Mouse (Mus musculus): ENCODE data around the gene Ctdsp2. TPM values are rescaled to one million over a fixed set of nuclear protein-coding genes. Genes with fewer than 3 reads are reported as not detected.

Gene Ctdsp2
- polyA plus RNA-seq, 1 experiment from 2014 or later = 12.0 TPM

DNA sequence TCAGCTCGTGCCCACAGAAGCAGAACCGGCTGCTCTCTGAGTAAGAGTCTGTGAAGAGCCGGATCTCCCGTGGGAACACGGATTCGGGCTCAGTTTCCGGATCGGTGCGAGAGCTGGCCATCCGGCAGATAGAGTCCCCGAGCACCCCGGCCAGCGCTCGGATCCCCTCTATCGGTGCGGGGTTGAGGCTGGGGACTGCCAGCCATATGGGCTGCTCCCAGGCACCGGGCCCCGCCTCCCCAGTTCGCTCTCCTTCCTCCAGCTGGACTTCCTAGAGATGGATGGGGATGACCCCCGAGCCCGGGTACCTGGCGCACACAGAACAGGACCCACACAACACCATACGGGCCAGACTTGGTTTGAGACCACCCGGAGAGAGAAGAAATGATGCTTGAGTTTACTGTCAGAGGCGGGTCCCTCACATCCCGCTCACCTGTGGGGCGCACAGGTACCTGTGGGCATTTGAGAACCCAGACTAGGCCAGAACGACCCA, 62.8 kb downstream of the Ctdsp2 start, which contains the start of the genes Mettl1 and Eef1akmt3:
Mettl1 (plus strand) TSS at position 141 of the 493 bp plus-strand sequence.
Eef1akmt3 (minus strand) TSS at position 240 of the 493 bp plus-strand sequence.
- no peaks in the 10 kb centered on the region for H3K36me3 ChIP-seq (ENCODE audit: control insufficient read depth, insufficient read depth, low read length)
- H3K27me3 ChIP-seq (ENCODE audit: control insufficient read depth, insufficient read depth, low read depth, low read length) = peaks cover 4% of the 10 kb centered on the region
- peak within 1 kb of the TSS; percentile 63 for H3K27ac ChIP-seq (ENCODE audit: low read length)
- H3K4me3 ChIP-seq (ENCODE audit: low read depth, low read length) = peak within 1 kb of the TSS; percentile 91
- peaks cover 12% of the 10 kb centered on the region for H3K4me1 ChIP-seq (ENCODE audit: control insufficient read depth, insufficient read depth, low read length)
- ATAC-seq = peak; percentile 80
- H3K9ac ChIP-seq (ENCODE audit: low read depth, low read length) = peak within 1 kb of the TSS; percentile 79
- WGBS = under 1% methylated on average over 28 of the region's 28 CpGs
- peak within 1 kb of the TSS; percentile 97 for H3K4me2 ChIP-seq (ENCODE audit: low read length)
- no peaks in the 10 kb centered on the region for H3K9me3 ChIP-seq (replicated peaks; ENCODE audit: control insufficient read depth, low read length, poor library complexity, severe bottlenecking)

DNA sequence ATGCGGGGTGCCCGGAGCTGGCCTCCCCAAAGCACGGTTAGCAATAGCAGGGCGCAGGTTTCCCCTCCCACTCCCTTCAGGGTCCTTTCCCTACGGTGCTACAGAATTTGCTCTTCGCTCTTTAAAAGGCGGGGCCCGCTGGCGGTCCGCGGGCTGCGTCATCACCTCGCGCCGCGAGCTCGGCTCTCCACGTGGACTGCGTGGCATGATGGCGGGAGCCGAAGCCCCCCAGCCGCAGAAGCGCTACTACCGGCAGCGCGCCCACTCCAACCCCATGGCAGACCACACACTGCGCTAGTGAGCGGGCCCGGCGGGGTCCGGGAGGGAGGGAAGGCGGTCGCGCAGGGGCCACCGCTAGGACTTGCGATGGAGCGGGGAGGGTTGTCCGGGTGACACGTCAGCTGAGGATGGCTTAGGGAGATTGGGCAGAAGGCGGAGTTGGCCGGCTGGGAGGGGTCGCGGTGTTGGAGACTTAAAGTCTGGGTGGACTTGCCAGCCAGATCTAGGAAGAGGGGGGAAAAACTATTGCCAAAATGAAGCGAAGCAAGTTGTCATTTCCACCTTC, 63.3 kb downstream of the Ctdsp2 start:
- WGBS = under 1% methylated on average over 44 of the region's 44 CpGs
- Histone ChIP-seq H3K4me1 (ENCODE audit: control insufficient read depth, insufficient read depth, low read length) (peaks cover 12% of the 10 kb centered on the region), H3K36me3 (ENCODE audit: control insufficient read depth, insufficient read depth, low read length) (no peaks in the 10 kb centered on the region), H3K9ac (ENCODE audit: low read depth, low read length) (peak overlapping the region; percentile 79), H3K4me3 (ENCODE audit: low read depth, low read length) (peak overlapping the region; percentile 91), H3K27ac (ENCODE audit: low read length) (peak overlapping the region; percentile 63), H3K9me3 (replicated peaks; ENCODE audit: control insufficient read depth, low read length, poor library complexity, severe bottlenecking) (no peaks in the 10 kb centered on the region), H3K27me3 (ENCODE audit: control insufficient read depth, insufficient read depth, low read depth, low read length) (peaks cover 4% of the 10 kb centered on the region), H3K4me2 (ENCODE audit: low read length) (peak overlapping the region; percentile 97)
- ATAC-seq = peak; percentile 87

DNA sequence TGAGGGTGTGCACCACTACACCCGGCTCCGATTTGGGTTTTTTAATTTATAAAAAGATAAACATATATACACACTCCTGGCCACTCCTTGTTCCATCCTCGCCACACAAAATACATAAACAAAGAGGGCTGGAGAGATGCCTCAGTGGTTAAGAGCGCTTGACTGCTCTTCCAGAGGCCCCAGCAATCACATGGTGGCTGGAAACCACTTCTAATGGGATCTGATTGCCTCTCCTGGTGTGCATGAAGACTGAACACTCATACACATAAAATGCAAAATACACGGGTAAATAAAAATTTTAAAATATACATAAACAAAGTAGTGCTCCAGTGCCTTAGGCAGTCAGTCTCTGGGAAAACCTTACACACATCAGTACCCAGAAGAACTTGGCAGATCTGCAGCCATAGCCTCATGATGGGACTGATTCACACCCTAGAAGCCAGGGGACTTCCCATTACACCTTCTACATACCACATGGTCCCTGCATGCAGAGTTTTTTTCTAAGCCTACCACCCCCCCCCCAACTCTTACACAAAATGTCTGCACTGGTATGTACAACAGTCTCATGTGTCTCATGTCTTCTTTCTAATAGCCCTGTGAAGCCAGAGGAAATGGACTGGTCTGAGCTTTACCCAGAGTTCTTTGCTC, 64.1 kb downstream of the Ctdsp2 start:
- peaks cover 12% of the 10 kb centered on the region for H3K4me1 ChIP-seq (ENCODE audit: control insufficient read depth, insufficient read depth, low read length)
- H3K9me3 ChIP-seq (replicated peaks; ENCODE audit: control insufficient read depth, low read length, poor library complexity, severe bottlenecking) = no peaks in the 10 kb centered on the region
- H3K36me3 ChIP-seq (ENCODE audit: control insufficient read depth, insufficient read depth, low read length) = no peaks in the 10 kb centered on the region
- no peak overlapping the region for H3K27ac ChIP-seq (ENCODE audit: low read length)
- peak overlapping the region; percentile 79 for H3K9ac ChIP-seq (ENCODE audit: low read depth, low read length)
- WGBS = 18% methylated on average over 5 of the region's 5 CpGs
- ATAC-seq = no peak
- peaks cover 6% of the 10 kb centered on the region for H3K27me3 ChIP-seq (ENCODE audit: control insufficient read depth, insufficient read depth, low read depth, low read length)
- H3K4me2 ChIP-seq (ENCODE audit: low read length) = peak overlapping the region; percentile 97
- peak overlapping the region; percentile 91 for H3K4me3 ChIP-seq (ENCODE audit: low read depth, low read length)

DNA sequence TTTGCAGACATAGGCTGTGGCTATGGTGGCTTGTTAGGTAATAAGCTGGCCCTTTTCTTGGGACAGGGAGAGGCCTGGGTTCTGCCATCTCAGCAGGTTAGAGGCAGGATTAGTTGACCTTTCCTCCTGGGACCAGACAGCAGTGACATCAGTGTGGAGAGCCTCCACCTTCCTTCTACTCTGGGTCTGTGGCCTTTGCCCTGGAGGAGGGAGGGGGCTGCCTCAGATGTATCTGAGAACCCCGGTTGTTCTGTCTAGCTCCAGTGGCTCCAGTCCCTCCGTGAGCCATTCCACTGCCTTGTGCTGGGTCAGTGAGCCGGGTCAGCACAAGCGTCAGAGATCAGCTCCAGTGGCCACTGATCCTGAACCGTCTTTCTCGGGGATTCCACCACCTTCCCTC, 64.7 kb downstream of the Ctdsp2 start:
- no peaks in the 10 kb centered on the region for H3K9me3 ChIP-seq (replicated peaks; ENCODE audit: control insufficient read depth, low read length, poor library complexity, severe bottlenecking)

GRCm38 (mm10) chr10:127047954-127048353, 69.4 kb downstream of the Ctdsp2 start, which contains the start of gene Cyp27b1:
Gene Cyp27b1 (plus strand): TSS chr10:127048250.
- 31% methylated on average over 5 of the region's 5 CpGs for WGBS
- peaks cover 43% of the 10 kb centered on the region for H3K27me3 ChIP-seq (ENCODE audit: control insufficient read depth, insufficient read depth, low read depth, low read length)
- H3K4me2 ChIP-seq (ENCODE audit: low read length) = no peak within 1 kb of the TSS
- no peak for ATAC-seq
- peaks cover 4% of the 10 kb centered on the region; the same call in 1 of the 2 replicates for H3K4me1 ChIP-seq (ENCODE audit: control insufficient read depth, insufficient read depth, low read length)
- H3K36me3 ChIP-seq (ENCODE audit: control insufficient read depth, insufficient read depth, low read length) = no peaks in the 10 kb centered on the region
- H3K4me3 ChIP-seq (ENCODE audit: low read depth, low read length) = no peak within 1 kb of the TSS
- H3K9ac ChIP-seq (ENCODE audit: low read depth, low read length) = 0 out of 2 replicates have a peak within 1 kb of the TSS, but pooled peaks have one; percentile 21
- H3K27ac ChIP-seq (ENCODE audit: low read length) = no peak within 1 kb of the TSS
- H3K9me3 ChIP-seq (replicated peaks; ENCODE audit: control insufficient read depth, low read length, poor library complexity, severe bottlenecking) = no peaks in the 10 kb centered on the region

More for the DNA sequence above, 64.7 kb downstream of the Ctdsp2 start:
- peaks cover 12% of the 10 kb centered on the region for H3K4me1 ChIP-seq (ENCODE audit: control insufficient read depth, insufficient read depth, low read length)
- no peak for ATAC-seq
- no peak overlapping the region for H3K4me3 ChIP-seq (ENCODE audit: low read depth, low read length)
- H3K27ac ChIP-seq (ENCODE audit: low read length) = no peak overlapping the region
- peaks cover 12% of the 10 kb centered on the region for H3K27me3 ChIP-seq (ENCODE audit: control insufficient read depth, insufficient read depth, low read depth, low read length)
- no peak overlapping the region for H3K9ac ChIP-seq (ENCODE audit: low read depth, low read length)
- no peaks in the 10 kb centered on the region for H3K36me3 ChIP-seq (ENCODE audit: control insufficient read depth, insufficient read depth, low read length)
- H3K4me2 ChIP-seq (ENCODE audit: low read length) = no peak overlapping the region
- WGBS = 52% methylated on average over 6 of the region's 6 CpGs

DNA sequence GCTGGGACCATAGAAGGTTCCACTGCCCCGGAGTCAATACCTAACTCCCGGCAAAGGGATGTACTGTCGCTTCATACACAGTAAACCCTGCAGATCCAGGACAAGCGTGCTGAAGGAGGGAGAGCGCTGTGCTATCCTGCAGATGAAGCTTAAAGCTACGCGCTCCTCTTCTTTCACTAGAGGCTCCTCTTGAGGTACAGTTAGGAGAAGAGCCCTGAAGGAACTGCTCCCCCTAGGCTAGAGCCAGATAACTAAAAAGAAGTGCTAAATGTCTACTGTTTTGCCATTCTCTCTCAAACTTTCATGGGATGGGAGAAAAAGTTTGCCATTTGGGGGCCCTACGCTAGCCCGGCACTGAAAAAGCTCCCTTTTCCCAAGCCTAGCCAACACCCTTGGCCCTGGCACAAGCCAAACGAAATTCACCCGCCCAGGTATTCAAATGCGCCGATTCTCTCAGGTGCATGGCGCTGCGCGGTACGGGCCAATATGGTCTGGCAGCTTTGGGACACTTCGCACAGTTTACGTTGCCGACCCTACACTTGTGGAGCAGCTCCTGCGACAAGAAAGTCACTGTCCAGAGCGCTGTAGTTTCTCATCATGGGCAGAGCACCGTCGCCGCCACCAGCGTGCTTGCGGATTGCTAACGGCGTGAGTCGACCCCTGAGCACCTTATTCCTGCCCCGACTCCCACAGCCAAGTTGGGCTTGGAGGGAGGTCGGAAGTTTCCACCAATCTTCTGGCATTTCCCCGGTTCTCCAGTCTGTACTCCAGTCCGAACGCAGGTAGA, 70.3 kb downstream of the Ctdsp2 start:
- no peaks in the 10 kb centered on the region for H3K9me3 ChIP-seq (replicated peaks; ENCODE audit: control insufficient read depth, low read length, poor library complexity, severe bottlenecking)
- H3K27ac ChIP-seq (ENCODE audit: low read length) = no peak overlapping the region
- WGBS = 5% methylated on average over 35 of the region's 35 CpGs
- H3K36me3 ChIP-seq (ENCODE audit: control insufficient read depth, insufficient read depth, low read length) = no peaks in the 10 kb centered on the region
- H3K27me3 ChIP-seq (ENCODE audit: control insufficient read depth, insufficient read depth, low read depth, low read length) = peaks cover 43% of the 10 kb centered on the region
- peaks cover 4% of the 10 kb centered on the region; the same call in 1 of the 2 replicates for H3K4me1 ChIP-seq (ENCODE audit: control insufficient read depth, insufficient read depth, low read length)
- 0 out of 2 replicates have a peak overlapping the region, but pooled peaks have one; percentile 21 for H3K9ac ChIP-seq (ENCODE audit: low read depth, low read length)
- ATAC-seq = no peak
- H3K4me2 ChIP-seq (ENCODE audit: low read length) = no peak overlapping the region
- no peak overlapping the region for H3K4me3 ChIP-seq (ENCODE audit: low read depth, low read length)

MicroRNA genes within 50 kb of the gene (microRNA counts, 519-probe panel; counts per million panel counts)
- microRNA mmu-miR-26a (2,187 counts per million, percentile 62 among the panel's probes with 10 or more counts), microRNA mmu-miR-546 (386 counts per million, percentile 18 among the panel's probes with 10 or more counts)

Small RNA genes within 50 kb of the gene (microRNA-seq; reads per million reads assigned to microRNA genes)
- 26.9 reads per million, percentile 41 among the genes with 10 or more reads in this experiment for gene Mir26a-2
- gene Mir546 = not detected

Other genes starting within 250 kb of the Ctdsp2 start
- 13.4 and 15.6 TPM in 2 replicates for gene Atp23, start 77.4 kb upstream of the Ctdsp2 start, polyA plus RNA-seq (2015; fragmentation: Nextera tagmentation; extraction: Ambion mirVana)
- gene Avil, start 22.0 kb downstream of the Ctdsp2 start, polyA plus RNA-seq (2015; fragmentation: Nextera tagmentation; extraction: Ambion mirVana) = 1.7 and 2.8 TPM in 2 replicates
- 61.4 and 67.7 TPM in 2 replicates for gene Tsfm, start 52.1 kb downstream of the Ctdsp2 start, polyA plus RNA-seq (2015; fragmentation: Nextera tagmentation; extraction: Ambion mirVana)
- 20.1 TPM in 2 replicates for gene Mettl1, start 62.7 kb downstream of the Ctdsp2 start, polyA plus RNA-seq (2015; fragmentation: Nextera tagmentation; extraction: Ambion mirVana)
- gene Eef1akmt3, start 62.8 kb downstream of the Ctdsp2 start, polyA plus RNA-seq (2015; fragmentation: Nextera tagmentation; extraction: Ambion mirVana) = 0.21 and 0.22 TPM in 2 replicates
- gene Cyp27b1, start 69.5 kb downstream of the Ctdsp2 start, polyA plus RNA-seq (2015; fragmentation: Nextera tagmentation; extraction: Ambion mirVana) = 0.08 and 0.14 TPM in 2 replicates
- 5.6 and 6.3 TPM in 2 replicates for gene March9, start 81.5 kb downstream of the Ctdsp2 start, polyA plus RNA-seq (2015; fragmentation: Nextera tagmentation; extraction: Ambion mirVana)
- gene Cdk4, start 84.8 kb downstream of the Ctdsp2 start, polyA plus RNA-seq (2015; fragmentation: Nextera tagmentation; extraction: Ambion mirVana) = 646 and 776 TPM in 2 replicates
- 105 and 110 TPM in 2 replicates for gene Tspan31, start 91.5 kb downstream of the Ctdsp2 start, polyA plus RNA-seq (2015; fragmentation: Nextera tagmentation; extraction: Ambion mirVana)
- gene Agap2, start 96.6 kb downstream of the Ctdsp2 start, polyA plus RNA-seq (2015; fragmentation: Nextera tagmentation; extraction: Ambion mirVana) = 5.1 and 5.3 TPM in 2 replicates
- gene Os9, start 142.4 kb downstream of the Ctdsp2 start, polyA plus RNA-seq (2015; fragmentation: Nextera tagmentation; extraction: Ambion mirVana) = 132 and 138 TPM in 2 replicates
- gene B4galnt1, start 186.5 kb downstream of the Ctdsp2 start, polyA plus RNA-seq (2015; fragmentation: Nextera tagmentation; extraction: Ambion mirVana) = 60.7 and 71.7 TPM in 2 replicates
- gene Slc26a10, start 201.9 kb downstream of the Ctdsp2 start, polyA plus RNA-seq (2015; fragmentation: Nextera tagmentation; extraction: Ambion mirVana) = 1.1 and 1.2 TPM in 2 replicates
- 19.6 and 20.2 TPM in 2 replicates for gene Arhgef25, start 211.4 kb downstream of the Ctdsp2 start, polyA plus RNA-seq (2015; fragmentation: Nextera tagmentation; extraction: Ambion mirVana)
- 254 and 255 TPM in 2 replicates for gene Dtx3, start 217.0 kb downstream of the Ctdsp2 start, polyA plus RNA-seq (2015; fragmentation: Nextera tagmentation; extraction: Ambion mirVana)
- 16.9 and 18.4 TPM in 2 replicates for gene Pip4k2c, start 232.9 kb downstream of the Ctdsp2 start, polyA plus RNA-seq (2015; fragmentation: Nextera tagmentation; extraction: Ambion mirVana)